Mouse (Mus musculus) heart, postnatal 0 days (tissue): Measurements from ENCODE around the gene Ano10.

Experiments used
- CTCF ChIP-seq: IDR thresholded peaks from 2 replicates; pipeline ENCODE4 v1.5.1; 2016; ENCODE audit warnings: antibody characterized with exemption, control low read depth, low read depth
- EP300 ChIP-seq: IDR thresholded peaks from 2 replicates; pipeline ENCODE4 v1.6.1; 2016; ENCODE audit warnings: antibody characterized with exemption, low read depth

GRCm38 (mm10) chr9:122195042-122195682, 99.1 kb downstream of the Ano10 start:
- TF ChIP-seq EP300 (peak; percentile 70), CTCF (peak; percentile 23; the same call in 1 of the 2 replicates)
